Mouse (Mus musculus) stomach, embryonic 14.5 days (tissue): ENCODE measurements around the gene Rpp25. TPM values are rescaled to one million over a fixed set of nuclear protein-coding genes. Genes with fewer than 3 reads are reported as not detected.

ENCODE experiments used
- ATAC-seq: fragments of 200-750 bp; cut with Nextera tagmentation; 2 replicates; pipeline ENCODE4 v1.8.0; 2017; ENCODE audit warnings: low read depth, moderate TSS enrichment; ENCODE audit not compliant: insufficient number of reproducible peaks, insufficient read depth, low FRiP score
- H3K27ac ChIP-seq: fragments of 300-500 bp; sonication (generic); 2 replicates; pipeline ENCODE4 v1.5.1; 2014; ENCODE audit warnings: mild to moderate bottlenecking, low read length, moderate library complexity, mixed read lengths
- H3K27me3 ChIP-seq: fragments of 300-500 bp; sonication (generic); 2 replicates; pipeline ENCODE4 v1.6.1; 2014; ENCODE audit warnings: low read length, control low read depth, mixed read lengths; ENCODE audit not compliant: control insufficient read depth, insufficient read depth
- H3K36me3 ChIP-seq: fragments of 300-500 bp; sonication (generic); 2 replicates; pipeline ENCODE4 v1.6.1; 2014; ENCODE audit warnings: mild to moderate bottlenecking, control low read depth, low read length, moderate library complexity, mixed read lengths; ENCODE audit not compliant: control insufficient read depth, insufficient read depth
- H3K4me1 ChIP-seq: fragments of 300-500 bp; sonication (generic); 2 replicates; pipeline ENCODE4 v1.6.1; 2014; ENCODE audit warnings: low read length, control low read depth, mixed read lengths; ENCODE audit not compliant: control insufficient read depth, insufficient read depth
- H3K4me2 ChIP-seq: fragments of 300-500 bp; sonication (generic); replicated peaks from 2 replicates; pipeline ENCODE4 v1.6.1; 2014; ENCODE audit warnings: low read depth, low read length, control low read depth
- H3K4me3 ChIP-seq: fragments of 300-500 bp; sonication (generic); 2 replicates; pipeline ENCODE4 v1.5.1; 2014; ENCODE audit warnings: low read depth, low read length, control low read depth
- H3K9ac ChIP-seq: fragments of 300-500 bp; sonication (generic); replicated peaks from 2 replicates; pipeline ENCODE4 v1.6.1; 2014; ENCODE audit warnings: low read depth, mild to moderate bottlenecking, control low read depth, low read length, moderate library complexity, mixed read lengths
- H3K9me3 ChIP-seq: fragments of 300-500 bp; sonication (generic); 2 replicates; pipeline ENCODE4 v1.6.1; 2016; ENCODE audit warnings: low read depth, low read length, control low read depth; ENCODE audit not compliant: control insufficient read depth
- WGBS: fragments of 180-500 bp; shearing (Covaris S2); extraction: QIAGEN DNeasy Blood & Tissue Kit; methylation state at CpG from one replicate; pipeline ENCODE4 v1.1.7; 2014; 5-methylcytosine and 5-hydroxymethylcytosine counted together
- polyA plus RNA-seq: library from polyadenylated mRNA; unstranded; fragments of >200 nt; fragmentation: Nextera tagmentation; extraction: Ambion mirVana; gene quantifications from 2 replicates; pipeline ENCODE4 v1.2.1, GENCODE M21; 2014

The Rpp25 gene
- polyA plus RNA-seq, 1 experiment from 2014 or later = 4.8 TPM

DNA sequence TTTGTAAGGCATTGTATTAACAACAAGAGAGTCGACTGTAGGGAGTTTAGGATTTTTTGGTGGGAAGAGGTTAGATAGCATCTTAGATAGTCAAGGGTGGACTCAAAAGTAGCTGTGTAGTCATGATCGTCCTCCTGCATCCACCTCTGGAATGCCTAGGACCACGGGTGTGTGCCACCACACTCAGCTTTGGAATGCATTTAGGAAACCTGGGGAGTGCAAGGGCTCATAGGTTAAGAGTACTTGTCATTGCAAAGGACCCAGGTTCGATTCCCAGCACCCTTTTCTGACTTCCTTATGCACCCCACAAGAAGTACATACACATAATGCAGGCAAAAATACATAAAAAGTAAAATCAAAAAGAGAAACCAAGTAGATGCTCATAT is 19.0 kb downstream of the Rpp25 start:
- Histone ChIP-seq H3K27ac (no peak overlapping the region), H3K4me2 (peak overlapping the region; percentile 68; the same call in 1 of the 2 replicates), H3K9ac (no peak overlapping the region), H3K4me1 (peaks cover 6% of the 10 kb centered on the region; the same call in 1 of the 2 replicates), H3K36me3 (no peaks in the 10 kb centered on the region), H3K4me3 (no peak overlapping the region), H3K27me3 (no peaks in the 10 kb centered on the region), H3K9me3 (no peaks in the 10 kb centered on the region)
- 72% methylated on average over 4 of the region's 4 CpGs for WGBS
- no peak for ATAC-seq

DNA sequence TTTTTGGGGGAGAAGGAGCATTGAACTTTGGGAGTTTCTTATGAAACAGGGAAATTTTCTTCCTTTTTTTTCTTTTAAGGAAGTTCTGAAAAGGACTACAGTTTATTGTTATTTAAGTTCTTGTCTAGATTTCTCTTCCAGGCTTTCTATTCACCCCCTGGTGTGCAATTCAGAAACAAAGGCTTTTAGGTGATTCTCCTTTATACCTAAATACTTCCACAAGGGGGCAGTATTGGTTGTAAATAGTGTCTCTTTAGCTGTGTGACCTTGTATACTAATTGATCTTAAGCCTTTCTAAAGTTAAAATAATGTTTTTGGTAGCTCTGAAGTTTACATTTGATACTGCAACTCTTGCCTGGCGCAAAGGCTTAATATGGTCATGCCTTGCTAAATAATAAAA is 19.9 kb downstream of the Rpp25 start:
- no peak overlapping the region for H3K4me3 ChIP-seq
- no peak overlapping the region for H3K9ac ChIP-seq
- no peaks in the 10 kb centered on the region for H3K27me3 ChIP-seq
- no peak for ATAC-seq
- H3K4me1 ChIP-seq = peaks cover 6% of the 10 kb centered on the region; the same call in 1 of the 2 replicates
- WGBS = 82% methylated on average over 1 of the region's 1 CpGs
- no peaks in the 10 kb centered on the region for H3K36me3 ChIP-seq
- no peak overlapping the region for H3K4me2 ChIP-seq
- no peaks in the 10 kb centered on the region for H3K9me3 ChIP-seq
- no peak overlapping the region for H3K27ac ChIP-seq

DNA sequence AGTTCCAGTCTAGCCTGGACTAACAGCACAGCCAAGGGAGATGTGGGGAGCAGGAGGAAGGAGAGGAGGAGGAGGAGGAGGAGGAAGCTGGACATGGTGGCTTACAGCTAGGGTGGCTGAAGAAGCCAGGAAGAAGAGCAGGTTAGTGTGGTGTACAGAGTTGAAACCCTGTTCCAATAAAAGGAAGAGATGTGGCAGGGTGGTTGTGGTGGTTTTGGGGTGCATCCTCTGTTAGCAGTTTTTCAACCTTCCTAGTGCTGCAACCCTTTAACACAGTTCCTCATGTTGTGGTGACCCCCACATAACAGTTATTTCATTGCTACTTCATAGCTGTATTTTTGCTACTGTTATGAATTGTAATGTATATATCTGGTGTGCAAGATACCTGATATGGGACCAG is 20.6 kb downstream of the Rpp25 start:
- no peaks in the 10 kb centered on the region for H3K9me3 ChIP-seq
- no peak overlapping the region for H3K4me3 ChIP-seq
- H3K27me3 ChIP-seq = no peaks in the 10 kb centered on the region
- H3K9ac ChIP-seq = no peak overlapping the region
- no peak overlapping the region for H3K4me2 ChIP-seq
- H3K4me1 ChIP-seq = peaks cover 6% of the 10 kb centered on the region; the same call in 1 of the 2 replicates
- no peaks in the 10 kb centered on the region; the same call in 1 of the 2 replicates for H3K36me3 ChIP-seq
- ATAC-seq = no peak
- no peak overlapping the region for H3K27ac ChIP-seq

DNA sequence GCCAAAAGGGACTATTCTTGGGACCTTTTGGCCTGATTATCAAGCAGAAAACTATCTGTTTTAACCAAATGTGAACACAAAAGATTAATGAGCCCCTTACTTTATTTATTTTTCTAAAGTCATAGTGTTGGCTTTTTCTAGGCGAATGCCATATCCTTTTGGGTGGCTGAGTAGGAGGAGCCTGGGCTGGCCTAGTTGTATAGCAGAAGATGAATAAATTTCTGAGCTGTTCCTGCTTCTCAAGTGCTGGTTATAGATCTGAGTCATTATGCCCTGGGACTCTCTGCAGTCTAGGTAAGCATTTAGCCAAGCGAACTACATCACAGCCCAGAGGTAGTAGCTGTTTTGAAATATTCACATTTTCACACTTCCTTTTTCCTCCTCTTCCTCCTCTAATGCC is 21.7 kb downstream of the Rpp25 start:
- no peaks in the 10 kb centered on the region for H3K27me3 ChIP-seq
- H3K9me3 ChIP-seq = no peaks in the 10 kb centered on the region
- H3K4me2 ChIP-seq = no peak overlapping the region
- H3K36me3 ChIP-seq = no peaks in the 10 kb centered on the region; the same call in 1 of the 2 replicates
- peaks cover 6% of the 10 kb centered on the region; the same call in 1 of the 2 replicates for H3K4me1 ChIP-seq
- H3K9ac ChIP-seq = no peak overlapping the region
- WGBS = 70% methylated on average over 2 of the region's 2 CpGs
- no peak overlapping the region for H3K4me3 ChIP-seq
- ATAC-seq = no peak
- H3K27ac ChIP-seq = no peak overlapping the region

DNA sequence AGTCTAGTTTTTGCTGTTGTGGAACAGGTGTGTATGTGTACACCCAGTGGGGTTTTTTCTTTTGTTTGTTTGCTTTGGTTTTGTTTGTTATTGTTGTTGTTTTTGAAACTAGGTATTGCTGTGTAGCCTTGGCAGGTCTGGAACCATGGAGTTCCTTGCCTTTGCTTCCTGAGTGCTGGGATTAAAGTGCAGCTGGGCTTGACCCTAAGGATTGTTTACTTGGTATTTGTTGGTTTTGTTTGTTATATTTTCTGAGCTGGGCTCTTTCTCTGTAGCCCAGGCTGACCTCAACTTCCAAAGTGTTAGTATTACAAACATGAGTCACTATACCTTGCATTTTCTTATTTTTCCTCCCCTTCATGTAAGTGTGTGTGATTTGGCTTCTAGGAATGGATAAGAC is 22.6 kb downstream of the Rpp25 start:
- H3K9me3 ChIP-seq = no peaks in the 10 kb centered on the region
- no peak overlapping the region for H3K4me3 ChIP-seq
- H3K27me3 ChIP-seq = no peaks in the 10 kb centered on the region
- H3K9ac ChIP-seq = no peak overlapping the region
- no peak overlapping the region for H3K27ac ChIP-seq
- H3K36me3 ChIP-seq = peaks cover 6% of the 10 kb centered on the region; the same call in 1 of the 2 replicates
- no peak for ATAC-seq
- H3K4me1 ChIP-seq = peaks cover 6% of the 10 kb centered on the region; the same call in 1 of the 2 replicates
- no peak overlapping the region for H3K4me2 ChIP-seq

DNA sequence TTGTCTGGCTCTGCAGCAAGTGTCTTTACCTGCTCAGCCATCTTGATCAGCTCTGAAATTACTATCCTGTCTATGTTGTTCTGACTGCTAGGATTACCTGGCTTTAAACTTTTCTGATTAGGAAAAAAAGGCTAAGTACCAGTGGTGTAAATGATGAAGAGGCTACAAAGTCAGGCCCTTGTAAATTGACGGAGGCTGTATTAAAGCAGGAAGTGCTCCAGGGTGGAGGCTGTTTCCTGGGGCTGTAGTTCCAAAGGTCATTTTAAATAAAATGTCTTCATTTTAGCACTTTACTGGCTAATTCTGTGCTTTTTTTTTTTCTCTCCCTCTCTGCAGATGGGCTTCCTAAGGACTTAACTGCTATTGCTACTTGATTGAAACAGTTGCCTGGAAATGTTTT is 28.1 kb downstream of the Rpp25 start:
- no peak for ATAC-seq
- WGBS = 78% methylated on average over 1 of the region's 1 CpGs
- H3K9me3 ChIP-seq = no peaks in the 10 kb centered on the region
- peaks cover 21% of the 10 kb centered on the region; the same call in 1 of the 2 replicates for H3K36me3 ChIP-seq
- no peak overlapping the region for H3K9ac ChIP-seq
- H3K27me3 ChIP-seq = no peaks in the 10 kb centered on the region
- H3K4me3 ChIP-seq = no peak overlapping the region
- H3K4me2 ChIP-seq = no peak overlapping the region
- H3K27ac ChIP-seq = no peak overlapping the region
- H3K4me1 ChIP-seq = no peaks in the 10 kb centered on the region

DNA sequence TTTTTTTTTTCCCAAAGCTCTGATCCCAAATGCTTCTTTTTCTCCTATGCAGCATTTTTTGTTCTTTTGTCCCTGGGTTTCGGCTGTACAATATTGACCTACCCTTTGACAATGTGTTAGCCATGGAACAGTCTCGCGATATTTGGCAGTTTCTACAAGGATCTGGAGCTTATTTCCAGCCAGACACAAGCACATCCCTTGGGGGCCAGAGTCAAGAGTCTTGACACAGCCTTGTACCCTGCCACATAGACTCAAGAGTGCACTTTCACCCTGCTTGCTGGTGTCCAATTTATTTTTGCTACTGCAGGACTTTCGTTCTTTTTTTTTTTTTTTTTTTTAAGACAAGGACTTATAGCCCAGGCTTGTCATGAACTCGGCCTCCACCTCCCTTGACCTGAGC is 32.5 kb downstream of the Rpp25 start:
- Histone ChIP-seq H3K4me3 (no peak overlapping the region), H3K9me3 (no peaks in the 10 kb centered on the region), H3K4me2 (no peak overlapping the region), H3K4me1 (peaks cover 9% of the 10 kb centered on the region; the same call in 1 of the 2 replicates), H3K9ac (no peak overlapping the region), H3K27ac (no peak overlapping the region), H3K27me3 (no peaks in the 10 kb centered on the region), H3K36me3 (peaks cover 37% of the 10 kb centered on the region)
- no peak for ATAC-seq
- WGBS = 86% methylated on average over 5 of the region's 5 CpGs

DNA sequence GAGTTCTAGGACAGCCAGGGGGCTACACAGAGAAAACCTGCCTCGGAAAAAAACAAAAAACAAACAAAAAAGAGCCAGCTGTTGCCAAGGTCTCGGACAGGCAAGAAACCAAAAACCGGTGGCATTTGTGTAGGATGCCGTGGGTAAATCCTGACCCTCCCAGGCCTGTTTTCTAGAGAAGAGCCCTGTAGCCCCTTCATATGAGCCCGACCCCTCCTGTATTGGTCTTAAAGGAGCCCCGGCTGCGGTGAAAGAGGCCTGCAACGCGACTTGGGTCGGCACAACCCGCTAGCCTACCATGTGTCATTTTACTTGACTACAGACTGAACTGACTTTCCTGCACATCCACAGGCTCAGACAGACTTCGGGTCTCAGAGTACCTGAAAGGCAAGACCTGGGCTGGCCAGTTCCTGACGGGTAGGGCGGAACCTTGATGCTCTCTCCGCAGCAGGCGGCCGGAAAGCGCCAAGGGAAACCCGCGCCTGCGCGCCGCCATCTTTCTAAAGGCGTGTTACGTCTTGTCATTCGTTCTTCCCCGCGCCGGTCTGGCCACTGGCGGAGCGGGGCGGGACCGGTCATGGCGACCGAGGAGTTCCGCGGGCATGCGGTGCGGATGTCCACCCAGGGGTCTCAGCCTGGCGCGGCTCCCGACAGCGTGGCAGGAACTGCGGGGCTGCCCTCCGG is 33.4 kb downstream of the Rpp25 start, which contains the start of gene Fam219b:
Gene Fam219b, plus strand, starts transcription at position 485 of the 684 bp plus-strand sequence.
- H3K4me1 ChIP-seq = peaks cover 9% of the 10 kb centered on the region; the same call in 1 of the 2 replicates
- peaks cover 31% of the 10 kb centered on the region for H3K36me3 ChIP-seq
- H3K9me3 ChIP-seq = no peaks in the 10 kb centered on the region
- H3K4me2 ChIP-seq = peak within 1 kb of the TSS; percentile 59
- peak within 1 kb of the TSS; percentile 87 for H3K9ac ChIP-seq
- peak; percentile 90 for ATAC-seq
- H3K4me3 ChIP-seq = peak within 1 kb of the TSS; percentile 91
- WGBS = 2% methylated on average over 45 of the region's 45 CpGs
- no peaks in the 10 kb centered on the region for H3K27me3 ChIP-seq
- H3K27ac ChIP-seq = peak within 1 kb of the TSS; percentile 81
